Mouse (Mus musculus): ENCODE measurements around the gene Ppp2r1b.
"Not testable (repeated sequence)": the region's sequence is repeated elsewhere in the genome, so short reads cannot be mapped to it uniquely, and the experiment has no call there.

The Ppp2r1b gene

GRCm38 (mm10) chr9:50845081-50845480, at the start of gene Ppp2r1b:
Ppp2r1b (plus strand) TSS chr9:50845301.
- DNase-seq (ENCODE audit: low spot score in 2 of 2): no peak

- DNase-seq (ENCODE audit: low spot score in 2 of 2): no peak
Observed at GRCm38 (mm10) chr9:50796776-50797175, 48.3 kb upstream of the Ppp2r1b start.

GRCm38 (mm10) chr9:50797641-50798040, 47.5 kb upstream of the Ppp2r1b start:
- no peak for DNase-seq (ENCODE audit: low spot score in 2 of 2)

- DNase-seq (ENCODE audit: low spot score in 2 of 2): no peak
Observed at GRCm38 (mm10) chr9:50798368-50798767, 46.7 kb upstream of the Ppp2r1b start.

- no peak for DNase-seq (ENCODE audit: low spot score in 2 of 2)
Observed at GRCm38 (mm10) chr9:50800985-50801384, 44.1 kb upstream of the Ppp2r1b start.

GRCm38 (mm10) chr9:50803055-50803671, 41.9 kb upstream of the Ppp2r1b start:
- DNase-seq (ENCODE audit: low spot score in 2 of 2): no peak

- DNase-seq (ENCODE audit: low spot score in 2 of 2): no peak
Observed at GRCm38 (mm10) chr9:50808471-50808870, 36.6 kb upstream of the Ppp2r1b start.

GRCm38 (mm10) chr9:50809146-50809545, 36.0 kb upstream of the Ppp2r1b start:
- no peak for DNase-seq (ENCODE audit: low spot score in 2 of 2)

GRCm38 (mm10) chr9:50811187-50811586, 33.9 kb upstream of the Ppp2r1b start:
- no peak for DNase-seq (ENCODE audit: low spot score in 2 of 2)

GRCm38 (mm10) chr9:50811746-50812145, 33.4 kb upstream of the Ppp2r1b start:
- DNase-seq (ENCODE audit: low spot score in 2 of 2): no peak

GRCm38 (mm10) chr9:50813796-50814195, 31.3 kb upstream of the Ppp2r1b start:
- DNase-seq (ENCODE audit: low spot score in 2 of 2): no peak

- no peak for DNase-seq (ENCODE audit: low spot score in 2 of 2)
Observed at GRCm38 (mm10) chr9:50815666-50816065, 29.4 kb upstream of the Ppp2r1b start.

GRCm38 (mm10) chr9:50816512-50816911, 28.6 kb upstream of the Ppp2r1b start:
- DNase-seq (ENCODE audit: low spot score in 2 of 2): no peak

GRCm38 (mm10) chr9:50818050-50818449, 27.1 kb upstream of the Ppp2r1b start:
- DNase-seq (ENCODE audit: low spot score in 2 of 2): no peak

GRCm38 (mm10) chr9:50819716-50820115, 25.4 kb upstream of the Ppp2r1b start:
- DNase-seq (ENCODE audit: low spot score in 2 of 2): no peak

GRCm38 (mm10) chr9:50821651-50822050, 23.4 kb upstream of the Ppp2r1b start:
- no peak for DNase-seq (ENCODE audit: low spot score in 2 of 2)

GRCm38 (mm10) chr9:50822216-50822615, 22.9 kb upstream of the Ppp2r1b start:
- no peak for DNase-seq (ENCODE audit: low spot score in 2 of 2)

- DNase-seq (ENCODE audit: low spot score in 2 of 2): no peak
Observed at GRCm38 (mm10) chr9:50823779-50824453, 21.2 kb upstream of the Ppp2r1b start.

GRCm38 (mm10) chr9:50831514-50831913, 13.6 kb upstream of the Ppp2r1b start:
- DNase-seq (ENCODE audit: low spot score in 2 of 2): no peak

GRCm38 (mm10) chr9:50832162-50832561, 12.9 kb upstream of the Ppp2r1b start:
- no peak for DNase-seq (ENCODE audit: low spot score in 2 of 2)

- DNase-seq (ENCODE audit: low spot score in 2 of 2): not testable (repeated sequence)
Observed at GRCm38 (mm10) chr9:50832582-50832981, 12.5 kb upstream of the Ppp2r1b start.

- DNase-seq (ENCODE audit: low spot score in 2 of 2): no peak
Observed at GRCm38 (mm10) chr9:50833786-50834185, 11.3 kb upstream of the Ppp2r1b start.

- no peak for DNase-seq (ENCODE audit: low spot score in 2 of 2)
Observed at GRCm38 (mm10) chr9:50835068-50835705, 9.9 kb upstream of the Ppp2r1b start.
